Mouse (Mus musculus): ENCODE results near the gene Mrpl53.

GRCm38 (mm10) chr6:83118369-83118768, 9.5 kb downstream of the Mrpl53 start:
- TF ChIP-seq CTCF (IDR thresholded peaks at IDR 0.05; ENCODE audit: low read depth) (no peak), EP300 (IDR thresholded peaks at IDR 0.05; ENCODE audit: low read depth) (no peak)

All from liver, postnatal 0 days (tissue).